Mouse (Mus musculus) liver, postnatal 0 days (tissue): ENCODE measurements around the gene Epb41l3.

Source experiments
- CTCF ChIP-seq: sonication (generic); IDR thresholded peaks from 2 replicates; pipeline ENCODE4 v1.5.1; 2016; ENCODE audit warnings: antibody characterized with exemption, low read depth
- EP300 ChIP-seq: IDR thresholded peaks from 2 replicates; pipeline ENCODE4 v1.6.1; 2016; ENCODE audit warnings: antibody characterized with exemption, low read depth, mild to moderate bottlenecking

DNA sequence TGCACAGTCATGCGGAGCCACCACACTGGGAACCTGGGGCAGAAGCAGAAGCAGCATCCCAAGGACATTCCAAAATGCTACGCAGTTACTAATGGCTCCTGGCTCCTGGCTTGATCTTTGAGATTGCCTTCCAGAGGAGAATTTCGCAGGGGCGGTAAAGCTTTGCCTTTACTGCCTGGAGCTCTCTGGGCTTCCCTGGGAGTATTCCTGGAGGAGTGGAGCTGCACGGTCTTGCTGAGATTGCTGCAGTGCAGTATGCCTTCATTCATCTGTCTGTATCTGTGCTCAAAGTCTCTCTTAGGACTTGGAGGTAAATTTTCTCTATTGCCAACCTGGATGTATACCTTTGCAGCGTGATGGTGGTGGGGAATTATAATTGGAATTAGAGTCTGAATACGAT, 52.0 kb downstream of the Epb41l3 start:
- TF ChIP-seq CTCF (no peak), EP300 (no peak)
